Mouse (Mus musculus) kidney, postnatal 10 days (tissue): ENCODE measurements around the gene Olfr462.
A peak's percentile ranks its signal among the peaks of the same experiment; 100 is the strongest.

Source experiments
- DNase-seq: peaks from one replicate; pipeline ENCODE4 v3.0.0; 2021; ENCODE audit warnings: mixed read lengths

The Olfr462 gene

DNA sequence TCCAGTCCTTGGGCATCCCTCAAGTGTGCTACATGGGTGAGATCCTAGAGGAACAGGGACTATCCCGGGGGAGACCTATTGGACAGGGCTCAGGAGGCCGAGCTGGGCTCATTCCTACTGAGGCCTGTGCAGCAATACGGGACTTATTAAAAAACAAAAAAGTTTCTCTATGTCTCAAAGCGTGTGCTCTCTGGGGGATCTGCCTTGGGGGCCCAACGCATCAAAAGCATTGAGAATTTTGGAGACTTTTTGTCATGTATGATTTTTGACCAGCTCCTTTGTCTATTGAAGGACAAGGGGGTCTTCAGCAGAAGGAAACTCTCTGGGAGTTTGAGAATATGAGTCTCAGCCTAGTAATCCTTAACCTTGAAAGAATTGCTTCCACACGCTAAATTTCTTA lies at the start of gene Olfr462:
Gene Olfr462 (minus strand): TSS at position 101 of the 400 bp plus-strand sequence.
- DNase-seq, result no peak

DNA sequence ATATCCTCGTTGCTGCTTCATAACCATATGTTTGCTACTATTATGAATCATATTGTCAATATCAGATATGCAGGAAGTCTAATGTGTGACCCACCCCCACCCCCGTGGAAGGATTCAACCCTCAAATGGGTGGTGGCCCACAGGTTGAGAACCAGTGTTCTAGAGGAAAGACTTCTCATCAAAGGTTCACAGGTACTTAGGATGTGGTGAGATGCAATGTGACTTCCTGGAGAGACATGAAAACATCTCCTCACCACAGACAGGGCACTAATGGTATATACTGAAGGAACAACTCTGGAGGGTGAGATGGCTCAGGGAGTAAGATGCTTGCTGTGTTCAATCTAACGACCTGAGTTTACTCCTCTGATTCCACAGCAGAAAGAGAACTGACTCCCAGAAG lies 43.4 kb upstream of the Olfr462 start:
- no peak for DNase-seq

DNA sequence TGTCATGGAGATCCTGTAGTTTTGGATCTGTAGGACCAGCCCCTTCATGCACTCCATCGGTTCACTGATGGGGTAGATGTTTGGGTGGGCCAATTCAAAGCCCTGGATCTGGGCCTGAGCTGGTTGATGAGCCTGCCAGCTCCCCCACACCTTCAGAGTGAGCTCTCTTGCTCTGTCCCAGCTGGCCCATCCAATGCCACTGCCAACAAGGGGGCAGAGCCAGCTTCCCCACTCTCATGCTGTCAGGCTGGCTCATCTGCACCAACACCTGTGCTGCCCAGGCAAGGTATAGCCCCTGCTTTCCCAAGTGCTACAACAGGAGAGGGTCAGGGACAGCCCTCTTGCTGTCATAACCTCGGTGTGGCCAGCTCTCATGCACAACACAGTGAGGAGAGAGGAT lies 41.7 kb upstream of the Olfr462 start:
- DNase-seq, result no peak

DNA sequence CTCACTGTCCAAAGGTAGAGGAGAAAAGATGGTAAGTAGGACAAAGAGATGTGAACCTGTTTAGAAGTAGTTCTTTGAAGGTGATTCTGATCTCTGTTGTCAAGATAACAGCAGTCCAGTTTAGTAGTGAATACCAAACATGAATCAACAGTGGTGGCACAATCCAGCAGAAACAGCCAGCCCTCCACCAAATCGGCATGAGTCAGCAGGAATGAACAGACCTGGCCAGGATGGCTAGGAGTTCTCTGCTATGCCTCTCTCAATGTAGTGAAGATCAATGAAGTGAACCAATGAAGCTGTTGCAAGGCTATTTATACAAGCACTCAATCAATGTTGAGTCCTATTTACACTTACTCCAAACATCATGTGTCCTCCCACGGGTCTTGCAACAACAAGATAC lies 38.3 kb upstream of the Olfr462 start:
- DNase-seq, result no peak

DNA sequence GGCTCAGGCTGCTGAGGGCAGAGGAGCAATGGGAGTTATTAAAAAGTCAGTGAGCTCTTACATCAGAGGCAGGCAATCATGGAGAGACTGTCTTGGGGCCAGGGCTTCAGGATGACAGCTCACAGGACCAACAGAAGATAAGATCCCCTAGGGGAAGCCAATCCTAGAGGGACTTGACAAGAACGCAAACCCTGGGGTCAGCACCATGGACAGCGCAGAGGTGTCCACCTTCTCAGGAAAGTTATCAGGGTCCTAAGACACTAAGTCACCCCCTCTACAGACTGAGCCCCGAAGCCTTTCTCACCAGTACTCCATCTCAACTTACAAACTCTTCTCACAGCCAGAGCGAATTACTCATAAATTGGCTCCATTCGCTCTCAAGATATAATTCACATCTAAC lies 28.9 kb upstream of the Olfr462 start, which contains the start of gene Olfr464:
Gene Olfr464 (minus strand): TSS at position 2 of the 400 bp plus-strand sequence.
- peak; percentile 69 for DNase-seq

DNA sequence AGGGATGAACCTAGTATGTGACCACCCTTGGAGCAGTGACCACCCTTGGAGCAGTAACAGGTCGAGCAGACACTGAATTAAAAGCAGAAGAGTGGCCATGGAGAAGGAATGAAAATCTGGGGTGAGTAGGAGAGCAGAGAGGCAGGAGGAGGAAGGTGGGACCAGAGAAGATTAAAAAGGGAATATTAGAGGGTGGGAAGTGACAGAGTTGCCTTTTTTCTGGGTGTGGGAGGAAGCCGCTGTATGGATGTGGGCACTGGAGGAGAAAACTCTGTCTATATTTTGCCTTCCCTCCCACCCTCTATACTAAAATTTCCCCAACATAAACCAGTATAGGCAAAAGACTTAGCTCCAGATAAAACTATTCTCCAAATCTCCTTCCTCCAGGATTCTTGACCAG lies 28.2 kb upstream of the Olfr462 start:
- no peak for DNase-seq

DNA sequence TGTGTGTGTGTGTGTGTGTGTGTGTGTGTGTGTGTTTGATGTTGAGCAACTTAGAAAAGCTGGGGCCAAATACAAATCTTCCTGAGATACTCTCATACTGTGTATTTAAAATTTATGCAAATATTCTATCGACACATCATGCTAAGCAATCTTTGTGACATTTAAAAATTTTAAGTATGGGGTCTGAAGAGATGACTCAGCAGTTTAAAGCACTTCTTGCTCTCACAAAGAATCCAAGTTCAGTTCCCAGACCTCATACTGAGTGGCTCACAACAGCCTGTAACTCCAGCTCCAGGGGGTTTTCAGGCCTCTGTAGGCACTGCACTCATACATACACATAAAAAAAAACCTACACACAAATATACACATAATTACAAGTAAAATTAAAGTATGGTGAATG lies 23.9 kb upstream of the Olfr462 start:
- DNase-seq, result no peak

DNA sequence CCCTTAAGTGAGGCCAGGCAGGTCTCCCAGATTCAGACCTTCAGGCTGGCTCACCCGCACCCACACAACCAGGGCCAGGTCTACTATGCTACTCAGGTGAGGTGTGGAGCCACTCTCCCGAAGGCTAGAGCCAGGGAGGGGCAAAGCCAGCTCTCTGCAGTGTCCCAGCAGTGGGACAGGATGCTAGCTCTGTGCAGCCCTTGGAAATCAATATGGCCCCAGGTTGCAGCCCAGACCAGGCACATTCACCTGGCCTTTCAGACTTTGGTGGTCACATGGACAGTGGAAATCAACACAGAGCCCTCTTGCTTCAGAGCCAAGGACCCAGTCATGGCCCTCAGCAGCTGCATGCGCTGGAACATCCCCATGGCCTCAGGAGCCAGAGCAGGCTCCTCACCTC lies 12.3 kb upstream of the Olfr462 start:
- no peak for DNase-seq

DNA sequence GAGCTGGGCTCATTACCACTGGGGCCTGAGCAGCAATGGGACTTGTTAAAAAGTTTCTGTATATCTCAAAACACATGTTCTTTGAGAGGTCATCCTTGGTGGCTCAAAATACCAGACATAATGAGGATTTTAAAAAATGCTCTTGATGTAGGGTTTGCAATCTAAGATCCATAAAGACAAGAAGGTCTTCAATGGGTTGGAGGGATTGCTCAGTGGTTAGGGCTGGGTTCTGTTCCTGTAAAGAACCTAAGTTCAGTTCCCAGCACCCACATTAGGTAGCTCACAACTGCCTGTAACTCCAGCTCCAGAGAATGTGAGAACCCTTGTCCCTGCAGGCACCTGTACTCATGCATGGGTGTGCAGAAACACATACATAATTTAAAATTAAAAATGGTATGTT lies 5.2 kb upstream of the Olfr462 start, which contains the start of gene Olfr463:
Gene Olfr463 (minus strand): TSS at position 101 of the 400 bp plus-strand sequence.
- DNase-seq, result no peak

DNA sequence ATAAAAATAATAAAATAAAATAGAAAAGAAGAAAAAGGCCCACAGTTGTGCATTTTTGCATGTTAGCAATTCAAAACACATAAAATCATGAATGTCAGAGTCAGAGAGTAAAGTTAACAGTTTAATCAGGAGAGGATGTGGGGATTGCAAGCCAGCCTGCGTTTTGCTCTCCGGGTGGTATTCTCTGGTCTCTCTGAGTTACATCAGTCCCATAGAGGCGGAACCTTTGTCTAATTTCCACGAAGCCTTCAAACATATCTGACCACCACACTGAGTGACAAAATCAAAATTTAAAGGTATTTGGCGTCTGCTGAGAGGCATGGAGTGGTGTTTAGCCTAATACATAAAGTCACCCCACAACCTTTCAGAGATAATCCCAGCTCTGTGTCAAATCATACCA lies 7.2 kb downstream of the Olfr462 start:
- DNase-seq, result no peak

DNA sequence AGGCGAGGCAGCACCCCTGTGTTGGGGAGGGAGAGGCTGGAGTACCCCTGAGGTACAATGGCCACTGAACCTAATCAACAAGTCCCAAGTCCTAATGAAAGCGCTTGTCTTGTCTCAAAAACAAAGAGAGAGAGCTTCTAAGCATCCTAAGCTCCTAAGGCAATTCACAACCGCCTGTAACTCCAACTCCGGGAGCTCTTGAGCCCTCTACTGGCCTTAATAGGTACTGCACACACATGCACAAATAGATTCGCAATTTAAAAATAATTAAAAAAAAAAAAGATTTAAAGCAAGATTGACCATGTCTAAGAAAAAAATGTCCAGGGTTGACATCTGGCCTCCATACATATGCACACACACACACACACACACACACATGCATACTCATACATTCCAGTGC lies 8.6 kb downstream of the Olfr462 start:
- no peak for DNase-seq

DNA sequence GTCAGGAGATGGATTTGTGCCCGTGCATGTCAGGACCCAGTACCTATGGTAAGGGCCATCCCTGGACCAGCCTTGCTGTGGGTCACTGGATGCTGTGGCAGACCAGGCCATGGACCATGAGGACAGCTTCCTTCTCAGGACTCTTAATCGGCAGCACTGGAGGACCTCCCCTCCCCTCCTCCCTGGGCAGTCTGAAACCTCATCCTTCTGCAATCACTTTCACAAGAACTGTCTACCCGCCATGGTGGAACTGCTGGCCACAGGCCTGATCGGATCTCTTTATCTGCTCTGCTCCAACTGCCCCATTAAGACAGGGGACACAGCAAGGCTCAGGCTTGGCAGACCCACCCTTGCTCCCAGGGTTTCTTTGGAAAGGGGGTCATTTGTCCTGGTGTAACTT lies 10.4 kb downstream of the Olfr462 start:
- DNase-seq, result no peak

DNA sequence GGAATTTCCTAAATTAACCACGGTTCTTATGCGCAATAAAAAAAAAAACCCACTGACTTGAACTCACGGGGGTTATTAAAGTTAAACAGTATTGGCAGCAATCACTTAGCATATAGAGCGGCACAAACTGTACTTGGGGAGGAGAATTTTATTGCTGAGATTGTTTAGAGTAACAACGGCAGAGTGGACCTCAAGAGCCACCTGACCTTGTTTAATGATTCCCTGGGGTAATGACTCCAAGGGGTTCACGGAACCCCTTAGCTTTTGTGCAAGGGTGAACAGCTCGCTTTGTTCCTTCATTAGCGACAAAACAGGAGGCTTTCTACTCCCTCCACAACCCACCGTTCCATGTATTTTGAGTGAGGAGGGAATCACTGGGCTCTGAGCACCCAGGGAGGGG lies 12.2 kb downstream of the Olfr462 start:
- DNase-seq, result no peak

DNA sequence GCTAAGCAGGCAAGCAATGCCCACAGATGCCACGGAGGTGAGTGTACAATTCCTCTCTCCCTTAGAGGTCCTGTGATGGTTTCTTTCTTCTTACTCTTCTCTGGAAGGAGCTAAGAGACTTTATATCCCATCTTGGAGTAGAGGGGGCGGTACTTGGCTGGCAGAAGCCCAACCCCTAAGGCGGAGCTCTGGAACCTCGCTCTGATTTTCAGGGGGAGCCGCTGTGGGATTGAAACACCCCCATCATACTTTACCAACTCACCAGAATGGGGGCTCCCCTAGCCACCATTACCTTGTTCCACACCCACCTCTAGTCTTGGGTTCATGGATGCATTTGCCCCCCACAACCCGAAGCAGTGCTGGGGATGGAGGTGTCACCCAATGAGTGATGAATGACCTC lies 16.6 kb downstream of the Olfr462 start, which contains the start of gene Epx:
Gene Epx (minus strand): TSS at position 101 of the 400 bp plus-strand sequence.
- no peak for DNase-seq

DNA sequence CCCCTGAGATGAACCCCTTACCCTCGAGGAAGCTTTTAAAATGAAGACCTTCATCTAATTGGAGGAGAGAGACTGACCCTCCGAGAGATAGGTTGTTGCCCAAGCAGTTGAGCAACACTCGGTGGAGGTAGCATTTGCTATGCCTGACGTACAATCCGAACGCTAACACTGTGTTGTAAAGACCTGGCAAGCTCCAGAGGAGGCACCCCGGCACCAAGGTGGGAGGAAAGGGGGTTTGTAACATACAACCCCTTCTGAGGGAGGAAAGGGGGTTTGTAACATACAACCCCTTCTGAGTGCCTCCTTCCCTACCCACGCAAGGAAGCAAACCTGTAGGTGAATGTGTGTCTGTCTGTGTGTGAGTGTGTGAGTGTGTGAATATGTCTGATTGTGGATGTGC lies 20.3 kb downstream of the Olfr462 start:
- DNase-seq, result no peak

DNA sequence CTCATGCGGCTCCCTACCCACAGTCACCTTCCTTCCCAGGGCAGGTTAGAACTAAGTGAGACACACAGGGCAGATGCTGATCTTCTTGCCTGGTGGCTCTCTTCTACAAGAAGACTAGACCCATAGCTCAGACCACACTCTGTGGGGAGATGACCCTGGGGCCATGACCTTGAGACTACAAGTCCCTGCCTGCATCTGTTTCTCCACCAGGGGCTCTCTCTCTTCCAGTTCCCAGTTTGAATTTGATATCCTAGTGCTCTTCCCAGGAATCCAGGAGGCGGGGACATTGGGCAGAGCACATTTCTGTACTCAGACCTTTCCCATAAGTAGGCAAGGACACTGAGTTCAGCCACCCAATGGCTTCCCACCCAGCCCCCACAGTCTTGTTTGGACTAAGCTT lies 22.0 kb downstream of the Olfr462 start:
- DNase-seq, result no peak

DNA sequence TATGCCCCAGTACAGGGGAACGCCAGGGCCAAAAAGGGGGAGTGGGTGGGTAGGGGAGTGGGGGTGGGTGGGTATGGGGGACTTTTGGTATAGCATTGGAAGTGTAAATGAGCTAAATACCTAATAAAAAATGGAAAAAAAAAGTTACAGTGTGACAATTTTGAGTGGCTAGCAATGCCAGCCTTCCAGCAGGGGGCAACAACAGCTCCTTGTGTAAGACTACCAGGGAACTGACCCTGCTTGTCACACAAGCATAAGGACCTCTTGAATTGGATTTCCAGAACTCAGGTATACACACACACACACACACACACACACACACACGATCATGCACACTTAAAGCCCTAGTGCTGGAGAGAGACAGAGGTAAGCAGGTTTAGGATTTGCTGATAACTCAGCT lies 25.2 kb downstream of the Olfr462 start:
- peak; percentile 46 for DNase-seq

DNA sequence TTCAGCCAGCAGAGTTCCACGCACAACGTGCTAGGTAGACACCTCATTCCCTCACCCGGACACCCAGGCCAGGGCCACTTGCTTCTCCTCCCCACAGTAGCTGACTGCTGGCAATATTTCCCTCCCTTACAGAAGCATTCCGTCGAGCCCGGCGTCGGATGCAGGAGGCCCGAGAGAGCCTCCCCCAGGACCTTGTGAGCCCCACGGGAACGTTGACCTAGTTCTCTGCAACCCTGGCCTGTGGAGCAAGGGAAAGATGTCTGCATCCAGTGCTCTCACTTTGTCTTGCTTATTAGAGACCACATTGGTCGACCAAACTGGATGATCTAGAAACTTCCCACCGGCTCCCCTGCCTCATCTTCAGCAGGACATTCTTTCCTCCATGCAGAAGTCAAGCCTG lies 29.3 kb downstream of the Olfr462 start:
- no peak for DNase-seq

DNA sequence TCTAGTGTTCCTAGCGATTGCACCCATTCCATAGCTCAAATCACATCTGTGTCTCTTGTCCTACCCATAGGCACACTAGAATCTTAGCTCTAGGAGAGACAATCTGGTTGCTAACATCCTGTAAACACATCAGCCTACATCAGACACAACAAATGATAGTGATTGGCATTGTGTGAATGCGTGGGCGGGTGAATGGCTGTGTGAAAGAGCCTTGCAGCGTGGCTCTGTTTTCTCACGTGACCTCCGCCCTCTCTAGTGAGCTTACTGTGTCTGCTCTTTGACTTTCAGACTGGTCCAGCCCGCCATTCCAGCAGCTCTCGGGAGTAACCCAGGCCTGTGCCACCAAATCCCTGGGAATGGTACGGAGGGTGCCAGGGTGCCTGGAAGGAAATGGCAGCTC lies 31.6 kb downstream of the Olfr462 start:
- no peak for DNase-seq

DNA sequence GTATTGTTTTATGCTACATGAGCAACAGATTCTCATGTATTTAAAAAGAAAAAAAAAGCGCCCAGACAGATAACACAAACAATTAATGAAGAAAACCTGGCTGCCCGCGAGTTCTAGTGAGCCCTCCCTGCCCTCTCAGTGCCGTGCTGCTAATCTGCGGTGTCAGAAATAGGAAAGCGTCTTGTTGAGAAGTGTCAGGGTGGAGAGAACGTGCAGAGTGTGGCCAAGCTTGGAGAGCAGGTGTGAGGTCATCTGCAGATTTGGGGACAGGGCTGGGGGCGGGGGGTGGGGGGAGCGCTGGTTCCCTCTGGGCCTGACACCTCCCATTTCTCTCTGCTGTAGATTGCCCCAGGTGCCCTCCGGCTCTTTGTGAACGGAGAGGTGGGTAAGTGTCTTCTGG lies 32.8 kb downstream of the Olfr462 start:
- no peak for DNase-seq

DNA sequence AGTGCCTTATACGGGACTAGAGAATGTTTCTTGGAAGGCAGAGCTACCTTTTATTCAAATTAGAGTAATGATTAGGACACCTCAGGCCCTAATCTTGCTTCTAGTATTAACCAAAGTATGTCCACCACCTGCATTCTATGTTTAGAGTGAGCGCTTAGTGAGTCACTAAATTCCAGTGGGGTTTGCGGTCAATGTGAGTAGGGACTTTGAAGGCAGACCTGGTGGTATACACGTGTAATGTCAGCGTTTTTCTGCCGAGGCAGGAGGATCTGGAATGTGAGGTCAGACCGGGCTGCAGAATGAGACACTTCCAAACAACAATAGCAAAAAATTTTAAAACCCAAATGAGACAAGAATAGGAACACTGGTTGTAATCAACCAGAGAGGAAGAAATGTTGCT lies 37.5 kb downstream of the Olfr462 start:
- DNase-seq, result no peak

DNA sequence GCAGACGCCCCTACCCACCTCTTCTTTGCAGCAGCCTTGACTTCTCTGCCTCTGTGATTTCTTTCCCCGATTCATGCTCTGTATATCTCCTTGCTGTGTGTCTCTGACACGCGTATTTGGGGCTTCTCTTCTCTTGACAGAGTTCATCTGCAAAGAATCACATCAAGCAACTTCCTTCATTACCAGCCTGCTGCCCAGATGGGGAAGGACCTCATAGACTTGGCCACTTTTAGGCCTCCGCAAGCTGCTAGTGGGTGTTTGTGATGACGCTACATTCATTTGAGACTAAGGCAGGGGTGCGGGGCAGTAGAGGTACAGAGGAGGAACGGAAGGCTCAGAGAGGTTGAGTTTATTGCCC lies 38.5 kb downstream of the Olfr462 start:
- no peak for DNase-seq

DNA sequence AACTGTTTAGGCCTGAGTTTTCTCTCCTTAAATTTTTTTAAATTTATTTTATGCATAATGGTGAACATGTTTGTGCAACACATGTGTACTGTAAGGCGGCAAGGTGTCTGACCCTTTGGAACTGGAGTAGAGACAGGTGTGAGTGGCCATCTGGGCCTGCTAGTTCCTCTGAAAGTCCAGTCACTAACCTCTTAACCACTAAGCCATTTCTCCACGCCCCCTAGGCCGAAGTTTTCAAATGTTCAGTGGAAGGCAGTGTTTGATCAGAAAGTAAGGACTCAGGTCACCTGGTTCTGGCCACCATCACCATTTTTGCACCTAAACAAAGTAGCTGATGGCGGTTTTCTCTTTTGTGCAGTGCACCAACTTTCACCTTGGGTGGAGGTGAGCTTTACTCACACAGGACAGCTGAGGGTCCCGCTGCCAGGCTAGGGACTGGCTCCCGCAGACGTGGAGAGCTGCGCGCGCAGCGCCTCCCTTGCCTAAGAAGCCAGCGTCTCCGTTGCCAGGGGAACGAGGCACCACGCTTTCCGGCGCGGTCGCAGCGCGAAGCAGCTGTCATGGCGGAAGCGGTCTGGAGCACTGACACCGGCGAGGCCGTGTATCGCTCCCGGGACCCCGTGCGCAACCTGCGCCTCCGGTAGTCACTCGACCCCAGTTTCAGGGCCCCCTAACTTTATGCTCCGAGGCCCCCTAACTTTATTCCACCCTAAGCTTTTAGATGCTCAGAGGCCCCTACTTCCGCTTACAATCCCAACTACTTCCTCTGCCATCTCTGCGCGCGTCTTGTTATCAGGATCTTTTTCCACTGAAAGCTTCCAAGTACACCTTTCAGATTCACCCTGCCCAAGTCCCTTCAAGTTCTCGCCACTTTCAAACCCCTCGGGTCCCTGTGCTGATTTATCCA lies 39.1 kb downstream of the Olfr462 start, which contains the start of gene Mks1:
Gene Mks1 (plus strand): TSS at position 526 of the 907 bp plus-strand sequence.
- DNase-seq, result peak; percentile 97

DNA sequence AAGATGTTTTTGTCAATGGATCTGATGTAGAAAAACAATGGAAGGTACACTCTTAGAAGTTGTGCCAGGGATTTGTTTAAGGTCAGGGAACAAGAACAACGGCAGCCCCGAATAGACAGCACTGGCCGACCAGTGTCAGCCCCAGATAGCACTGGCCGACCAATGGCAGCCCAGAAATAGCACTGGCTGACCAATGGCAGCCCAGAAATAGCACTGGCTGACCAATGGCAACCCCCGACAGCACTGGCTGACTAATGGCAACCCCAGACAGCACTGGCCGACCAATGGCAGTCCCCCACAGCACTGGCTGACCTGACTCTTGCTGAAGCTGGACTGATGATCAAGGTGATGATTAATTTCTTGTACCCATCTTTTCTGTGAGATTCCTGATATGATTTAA lies 44.2 kb downstream of the Olfr462 start:
- no peak for DNase-seq
